Mouse (Mus musculus) liver (tissue): Measurements from ENCODE around the gene Dpt.
A peak's percentile ranks its signal among the peaks of the same experiment; 100 is the strongest.
"Not testable (repeated sequence)": the region's sequence is repeated elsewhere in the genome, so short reads cannot be mapped to it uniquely, and the experiment has no call there.

Experiments
- DNase-seq: peaks from one replicate; pipeline ENCODE4 v3.0.0-alpha.2; 2020; ENCODE audit warnings: mixed read lengths

The Dpt gene

GRCm38 (mm10) chr1:164796471-164796870 is at the start of gene Dpt:
Gene Dpt (plus strand): TSS chr1:164796644.
- DNase-seq: no peak

- DNase-seq: no peak
These were observed 42.7 kb upstream of the Dpt start for GRCm38 (mm10) chr1:164753736-164754135.

- no peak for DNase-seq
These were observed 40.8 kb upstream of the Dpt start for GRCm38 (mm10) chr1:164755671-164756070.

- DNase-seq: no peak
These were observed 39.5 kb upstream of the Dpt start for GRCm38 (mm10) chr1:164756951-164757350.

GRCm38 (mm10) chr1:164758401-164758800 is 38.0 kb upstream of the Dpt start:
- no peak for DNase-seq

- no peak for DNase-seq
These were observed 34.2 kb upstream of the Dpt start for GRCm38 (mm10) chr1:164762276-164762675.

- no peak for DNase-seq
These were observed 29.8 kb upstream of the Dpt start for GRCm38 (mm10) chr1:164766646-164767045.

- DNase-seq: no peak
These were observed 25.8 kb upstream of the Dpt start for GRCm38 (mm10) chr1:164770611-164771010.

GRCm38 (mm10) chr1:164780851-164781510 is 15.5 kb upstream of the Dpt start:
- no peak for DNase-seq

GRCm38 (mm10) chr1:164786165-164786564 is 10.3 kb upstream of the Dpt start:
- DNase-seq: no peak

GRCm38 (mm10) chr1:164787771-164788170 is 8.7 kb upstream of the Dpt start:
- peak; percentile 47 for DNase-seq

- DNase-seq: no peak
These were observed 8.2 kb upstream of the Dpt start for GRCm38 (mm10) chr1:164788292-164788691.

GRCm38 (mm10) chr1:164790296-164790695 is 6.1 kb upstream of the Dpt start:
- not testable (repeated sequence) for DNase-seq

- DNase-seq: no peak
These were observed 3.4 kb upstream of the Dpt start for GRCm38 (mm10) chr1:164793049-164793448.

- no peak for DNase-seq
These were observed 1.4 kb downstream of the Dpt start for GRCm38 (mm10) chr1:164797746-164798285.

- no peak for DNase-seq
These were observed 2.1 kb downstream of the Dpt start for GRCm38 (mm10) chr1:164798471-164798922.

GRCm38 (mm10) chr1:164799161-164799560 is 2.7 kb downstream of the Dpt start:
- DNase-seq: no peak

GRCm38 (mm10) chr1:164804277-164804676 is 7.8 kb downstream of the Dpt start:
- DNase-seq: no peak

GRCm38 (mm10) chr1:164804751-164805435 is 8.4 kb downstream of the Dpt start:
- DNase-seq: no peak

- no peak for DNase-seq
These were observed 12.9 kb downstream of the Dpt start for GRCm38 (mm10) chr1:164809371-164809770.

- no peak for DNase-seq
These were observed 14.9 kb downstream of the Dpt start for GRCm38 (mm10) chr1:164811296-164811695.

- no peak for DNase-seq
These were observed 17.8 kb downstream of the Dpt start for GRCm38 (mm10) chr1:164814243-164814642.

- no peak for DNase-seq
These were observed 18.9 kb downstream of the Dpt start for GRCm38 (mm10) chr1:164815330-164815729.

GRCm38 (mm10) chr1:164817331-164817730 is 20.9 kb downstream of the Dpt start:
- DNase-seq: no peak
